ENCODE assay signal across 10 mouse cellular contexts in the genomic region with DNA sequence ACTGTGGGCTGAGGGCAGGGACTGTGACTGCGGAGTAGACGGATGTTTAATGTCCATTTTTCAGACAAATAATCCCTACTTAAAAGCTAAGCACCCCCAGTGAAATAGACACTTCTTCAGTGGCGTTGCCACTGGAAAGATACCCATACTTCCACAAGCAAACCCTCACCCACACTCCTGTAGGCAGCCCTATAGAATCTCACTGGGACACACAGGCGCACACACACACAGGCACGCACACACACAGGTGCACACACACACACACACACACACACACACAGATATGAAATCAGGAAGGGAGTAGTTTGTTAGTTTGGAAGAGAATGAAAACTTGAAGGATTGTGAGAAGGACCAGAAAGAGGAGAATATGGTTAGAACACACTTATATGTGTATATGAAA. TPM values are rescaled to one million over a fixed set of nuclear protein-coding genes. Genes with fewer than 3 reads are reported as not detected.
DNase-seq lines count a peak whose midpoint lies in the region; ATAC-seq lines count a peak whose summit lies in the region.
"Had no signal": no experiment of that assay in that cellular context is flagged by ENCODE, and none has a peak within 500 bp of the region (broad histone marks: within the 10 kb centered on the region; RNA-seq: fewer than 3 reads in every experiment).

No protein-coding gene starts in this region.

- DNase-seq in right cerebral cortex, adult 2 months (ENCODE audit: low spot score in 2 of 2), result no peak
- no peak for DNase-seq in cerebellum, postnatal 4 days (ENCODE audit: low spot score in 2 of 2)
- DNase-seq: cerebellum, adult 11 months had no signal

- peak overlapping the region; percentile 80 for H3K27ac ChIP-seq in embryonic facial prominence, embryonic 12.5 days
- peak overlapping the region; percentile 84 for H3K27ac ChIP-seq in embryonic facial prominence, embryonic 15.5 days (replicated peaks)
- peak overlapping the region; percentile 62 for H3K27ac ChIP-seq in hindbrain, embryonic 15.5 days (replicated peaks)
- H3K27ac ChIP-seq in midbrain, embryonic 15.5 days, result peak overlapping the region; percentile 62; the same call in 1 of the 2 replicates
- H3K27ac ChIP-seq: liver, embryonic 15.5 days had no signal

- H3K4me1 ChIP-seq in embryonic facial prominence, embryonic 12.5 days, result peaks cover 15% of the 10 kb centered on the region; the same call in 1 of the 2 replicates
- peaks cover 22% of the 10 kb centered on the region for H3K4me1 ChIP-seq in embryonic facial prominence, embryonic 15.5 days
- H3K4me1 ChIP-seq in hindbrain, embryonic 15.5 days (replicated peaks), result peaks cover 22% of the 10 kb centered on the region
- peaks cover 18% of the 10 kb centered on the region for H3K4me1 ChIP-seq in midbrain, embryonic 15.5 days
- H3K4me1 ChIP-seq: liver, embryonic 15.5 days had no signal

- H3K9me3 ChIP-seq in embryonic facial prominence, embryonic 12.5 days, result no peaks in the 10 kb centered on the region
- no peaks in the 10 kb centered on the region for H3K9me3 ChIP-seq in embryonic facial prominence, embryonic 15.5 days (replicated peaks)
- no peaks in the 10 kb centered on the region for H3K9me3 ChIP-seq in hindbrain, embryonic 15.5 days
- H3K9me3 ChIP-seq in midbrain, embryonic 15.5 days, result no peaks in the 10 kb centered on the region
- H3K9me3 ChIP-seq: liver, embryonic 15.5 days had no signal

- no peak overlapping the region for H3K4me3 ChIP-seq in embryonic facial prominence, embryonic 12.5 days
- H3K4me3 ChIP-seq in embryonic facial prominence, embryonic 15.5 days (replicated peaks), result no peak overlapping the region
- no peak overlapping the region for H3K4me3 ChIP-seq in hindbrain, embryonic 15.5 days
- no peak overlapping the region for H3K4me3 ChIP-seq in midbrain, embryonic 15.5 days
- H3K4me3 ChIP-seq: liver, embryonic 15.5 days had no signal

- H3K4me2 ChIP-seq in embryonic facial prominence, embryonic 12.5 days (replicated peaks), result peak overlapping the region; percentile 23; the same call in 1 of the 2 replicates
- peak overlapping the region; percentile 38 for H3K4me2 ChIP-seq in embryonic facial prominence, embryonic 15.5 days (replicated peaks)
- peak overlapping the region; percentile 50 for H3K4me2 ChIP-seq in hindbrain, embryonic 15.5 days
- H3K4me2 ChIP-seq in midbrain, embryonic 15.5 days, result peak overlapping the region; percentile 50
- H3K4me2 ChIP-seq: liver, embryonic 15.5 days had no signal

- no peaks in the 10 kb centered on the region for H3K27me3 ChIP-seq in embryonic facial prominence, embryonic 12.5 days
- H3K27me3 ChIP-seq in embryonic facial prominence, embryonic 15.5 days, result no peaks in the 10 kb centered on the region
- H3K27me3 ChIP-seq in hindbrain, embryonic 15.5 days, result no peaks in the 10 kb centered on the region
- no peaks in the 10 kb centered on the region for H3K27me3 ChIP-seq in midbrain, embryonic 15.5 days (replicated peaks)
- H3K27me3 ChIP-seq: liver, embryonic 15.5 days had no signal

- WGBS in embryonic facial prominence, embryonic 12.5 days, result 85% methylated on average over 5 of the region's 5 CpGs
- 74% methylated on average over 5 of the region's 5 CpGs for WGBS in embryonic facial prominence, embryonic 15.5 days
- whole genome bisulfite sequencing in hindbrain, embryonic 15.5 days, result 49% methylated on average over 5 of the region's 5 CpGs
- 48% methylated on average over 5 of the region's 5 CpGs for WGBS in midbrain, embryonic 15.5 days

- no peak for ATAC-seq in embryonic facial prominence, embryonic 12.5 days (ENCODE audit: insufficient number of reproducible peaks, insufficient read depth, low FRiP score, low TSS enrichment)
- no peak for ATAC-seq in embryonic facial prominence, embryonic 15.5 days (ENCODE audit: insufficient number of reproducible peaks, low FRiP score, low TSS enrichment, low read depth)
- no peak for ATAC-seq in hindbrain, embryonic 15.5 days (ENCODE audit: low FRiP score, low read depth)
- 0 out of 2 replicates have a peak, but pooled peaks have one; percentile 53 for ATAC-seq in midbrain, embryonic 15.5 days (replicated peaks)
- no peak for ATAC-seq in CD4-positive, CD25-positive, alpha-beta regulatory T cell, adult 4 months

- no peaks in the 10 kb centered on the region for H3K36me3 ChIP-seq in embryonic facial prominence, embryonic 12.5 days
- H3K36me3 ChIP-seq in embryonic facial prominence, embryonic 15.5 days, result no peaks in the 10 kb centered on the region
- H3K36me3 ChIP-seq in hindbrain, embryonic 15.5 days, result no peaks in the 10 kb centered on the region
- H3K36me3 ChIP-seq in midbrain, embryonic 15.5 days (replicated peaks), result no peaks in the 10 kb centered on the region
- H3K36me3 ChIP-seq: G1E; liver, embryonic 15.5 days had no signal

- H3K9ac ChIP-seq in embryonic facial prominence, embryonic 12.5 days, result no peak overlapping the region
- no peak overlapping the region for H3K9ac ChIP-seq in embryonic facial prominence, embryonic 15.5 days
- H3K9ac ChIP-seq in hindbrain, embryonic 15.5 days, result no peak overlapping the region
- no peak overlapping the region for H3K9ac ChIP-seq in midbrain, embryonic 15.5 days
- H3K9ac ChIP-seq: liver, embryonic 15.5 days had no signal

RNA-seq across cellular contexts. Expression of gene Pdpn, which starts 20.3 kb away (rescaled TPM):
- polyA plus RNA-seq in embryonic facial prominence, embryonic 12.5 days (2016; fragmentation: Nextera tagmentation; extraction: Ambion mirVana), result 37.1 and 39.0 TPM in 2 replicates
- polyA plus RNA-seq in embryonic facial prominence, embryonic 15.5 days (2015; fragmentation: Nextera tagmentation; extraction: Ambion mirVana), result 43.8 and 45.7 TPM in 2 replicates
- polyA plus RNA-seq in hindbrain, embryonic 15.5 days (2015; fragmentation: Nextera tagmentation; extraction: Ambion mirVana), result 53.3 and 55.1 TPM in 2 replicates
- polyA plus RNA-seq in midbrain, embryonic 15.5 days (2015; fragmentation: Nextera tagmentation; extraction: Ambion mirVana), result 40.8 and 46.3 TPM in 2 replicates
- polyA plus RNA-seq in CD4-positive, CD25-positive, alpha-beta regulatory T cell, adult 4 months (2017; shearing (Covaris generic)), result not detected
- polyA plus RNA-seq: G1E had no signal

Comparison
In these comparisons a context has a peak if more than half of its experiments do, and no peak if none do; other contexts are left out.
1. RNA of gene Pdpn, which starts 20.3 kb away (polyA plus RNA-seq): 53.3 to 55.1 TPM in hindbrain, embryonic 15.5 days, 43.8 to 45.7 TPM in embryonic facial prominence, embryonic 15.5 days, 40.8 to 46.3 TPM in midbrain, embryonic 15.5 days and 37.1 to 39.0 TPM in embryonic facial prominence, embryonic 12.5 days; not detected in CD4-positive, CD25-positive, alpha-beta regulatory T cell, adult 4 months; every median in the first group is over 10 times any median in the second.
2. Peak in every context shown above with its lines, with median percentiles within 50 percentile points of each other: H3K27ac ChIP-seq and H3K4me2 ChIP-seq.